Mouse (Mus musculus): ENCODE results near the gene Abracl. TPM values are rescaled to one million over a fixed set of nuclear protein-coding genes. Genes with fewer than 3 reads are reported as not detected.

Gene Abracl
- polyA plus RNA-seq, 1 experiment = 65.7 TPM

DNA sequence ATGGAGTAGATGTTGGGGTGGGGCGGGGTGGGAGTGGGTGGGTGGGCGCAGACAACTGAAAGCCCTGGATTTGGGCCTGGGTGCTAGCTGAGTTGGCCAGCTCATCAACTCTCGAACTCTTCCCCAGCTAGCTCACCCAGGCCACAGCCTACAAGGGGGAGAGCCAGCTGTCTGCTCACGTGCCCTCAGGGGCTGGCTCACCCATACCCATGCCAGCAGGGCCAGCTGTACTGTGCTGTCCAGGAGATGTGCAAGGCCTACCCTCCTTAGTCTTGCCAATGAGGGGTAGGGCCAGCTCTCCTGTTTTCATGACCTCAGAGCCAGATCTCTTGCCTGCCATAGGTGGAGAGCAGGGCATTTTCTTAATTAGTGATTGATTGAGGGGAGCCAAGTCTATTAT lies 11.3 kb upstream of the Abracl start:
- Histone ChIP-seq H3K36me3 (ENCODE audit: control insufficient read depth, insufficient read depth) (no peaks in the 10 kb centered on the region), H3K79me2 (ENCODE audit: control insufficient read depth, insufficient read depth) (no peaks in the 10 kb centered on the region), H3K4me3 (no peak overlapping the region), H3ac (ENCODE audit: control insufficient read depth, insufficient read length) (no peak overlapping the region), H3K27me3 (ENCODE audit: control insufficient read depth, insufficient read depth, insufficient read length) (no peaks in the 10 kb centered on the region), H3K4me2 (ENCODE audit: low read depth) (no peak overlapping the region)
- TF ChIP-seq MAX (IDR thresholded peaks at IDR 0.05; ENCODE audit: low read depth) (no peak), POLR2AphosphoS2 (IDR thresholded peaks at IDR 0.05; ENCODE audit: insufficient read length, low read depth) (no peak), USF1 (IDR thresholded peaks at IDR 0.05; ENCODE audit: low read depth) (no peak), MYOG (IDR thresholded peaks at IDR 0.05; ENCODE audit: control insufficient read depth in 1 of 3, insufficient read depth in 1 of 3, insufficient read length in 2 of 3, low read depth in 2 of 3) (peak in 2 of 3 experiments; percentile 78 to 94), REST (IDR thresholded peaks at IDR 0.05; ENCODE audit: insufficient read depth, insufficient read length) (no peak), POLR2A (IDR thresholded peaks at IDR 0.05; ENCODE audit: insufficient read length, low read depth) (no peak), E2F4 (IDR thresholded peaks at IDR 0.05; ENCODE audit: insufficient read depth) (no peak), TCF3 (IDR thresholded peaks at IDR 0.05; ENCODE audit: insufficient read length, low read depth) (peak; percentile 35), TCF12 (IDR thresholded peaks at IDR 0.05; ENCODE audit: insufficient read depth, poor library complexity, severe bottlenecking) (peak; percentile 24), SRF (IDR thresholded peaks at IDR 0.05; ENCODE audit: control insufficient read depth, insufficient read length, low read depth) (no peak), CEBPB (IDR thresholded peaks at IDR 0.05; ENCODE audit: insufficient read depth, poor library complexity, severe bottlenecking) (no peak), MYOD1 (IDR thresholded peaks at IDR 0.05; ENCODE audit: control insufficient read depth in 1 of 3, insufficient read length in 2 of 3, low read depth in 2 of 3) (peak in 2 of 3 experiments; percentile 69 to 82)

DNA sequence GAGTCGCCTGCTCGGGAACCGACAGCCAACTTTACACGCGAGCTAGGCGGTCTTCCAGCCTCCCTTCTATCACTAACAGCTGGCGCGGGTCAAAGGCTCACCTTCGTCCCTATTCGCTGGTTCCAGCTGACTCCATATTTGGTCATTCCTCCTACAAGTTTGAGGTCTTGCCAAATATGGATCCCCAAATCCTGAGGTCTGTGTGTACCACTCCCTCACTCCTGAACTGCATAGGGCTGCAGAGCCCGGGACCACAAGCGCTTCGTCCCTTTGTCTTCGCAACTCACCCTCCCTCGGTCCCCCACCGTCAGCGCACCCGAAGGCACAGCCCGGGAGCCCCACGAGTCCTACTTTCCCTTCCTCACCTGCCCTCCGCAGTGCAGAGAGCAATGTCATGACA lies 776 bp downstream of the Abracl start:
- TF ChIP-seq MYOG (IDR thresholded peaks at IDR 0.05; ENCODE audit: control insufficient read depth in 1 of 3, insufficient read depth in 1 of 3, insufficient read length in 2 of 3, low read depth in 2 of 3) (peak; percentile 39 to 68 (median 53)), SRF (IDR thresholded peaks at IDR 0.05; ENCODE audit: control insufficient read depth, insufficient read length, low read depth) (peak; percentile 99), USF1 (IDR thresholded peaks at IDR 0.05; ENCODE audit: low read depth) (no peak), MYOD1 (IDR thresholded peaks at IDR 0.05; ENCODE audit: control insufficient read depth in 1 of 3, insufficient read length in 2 of 3, low read depth in 2 of 3) (peak in 1 of 3 experiments; percentile 43), TCF3 (IDR thresholded peaks at IDR 0.05; ENCODE audit: insufficient read length, low read depth) (no peak), POLR2AphosphoS2 (IDR thresholded peaks at IDR 0.05; ENCODE audit: insufficient read length, low read depth) (peak; percentile 56), MAX (IDR thresholded peaks at IDR 0.05; ENCODE audit: low read depth) (no peak), POLR2A (IDR thresholded peaks at IDR 0.05; ENCODE audit: insufficient read length, low read depth) (peak; percentile 58), E2F4 (IDR thresholded peaks at IDR 0.05; ENCODE audit: insufficient read depth) (no peak)
- Histone ChIP-seq H3K4me3 (peak overlapping the region; percentile 97), H3K79me2 (ENCODE audit: control insufficient read depth, insufficient read depth) (peaks cover 46% of the 10 kb centered on the region), H3ac (ENCODE audit: control insufficient read depth, insufficient read length) (peak overlapping the region; percentile 50), H3K4me2 (ENCODE audit: low read depth) (peak overlapping the region; percentile 94), H3K36me3 (ENCODE audit: control insufficient read depth, insufficient read depth) (peaks cover 6% of the 10 kb centered on the region), H3K27me3 (ENCODE audit: control insufficient read depth, insufficient read depth, insufficient read length) (no peaks in the 10 kb centered on the region)

DNA sequence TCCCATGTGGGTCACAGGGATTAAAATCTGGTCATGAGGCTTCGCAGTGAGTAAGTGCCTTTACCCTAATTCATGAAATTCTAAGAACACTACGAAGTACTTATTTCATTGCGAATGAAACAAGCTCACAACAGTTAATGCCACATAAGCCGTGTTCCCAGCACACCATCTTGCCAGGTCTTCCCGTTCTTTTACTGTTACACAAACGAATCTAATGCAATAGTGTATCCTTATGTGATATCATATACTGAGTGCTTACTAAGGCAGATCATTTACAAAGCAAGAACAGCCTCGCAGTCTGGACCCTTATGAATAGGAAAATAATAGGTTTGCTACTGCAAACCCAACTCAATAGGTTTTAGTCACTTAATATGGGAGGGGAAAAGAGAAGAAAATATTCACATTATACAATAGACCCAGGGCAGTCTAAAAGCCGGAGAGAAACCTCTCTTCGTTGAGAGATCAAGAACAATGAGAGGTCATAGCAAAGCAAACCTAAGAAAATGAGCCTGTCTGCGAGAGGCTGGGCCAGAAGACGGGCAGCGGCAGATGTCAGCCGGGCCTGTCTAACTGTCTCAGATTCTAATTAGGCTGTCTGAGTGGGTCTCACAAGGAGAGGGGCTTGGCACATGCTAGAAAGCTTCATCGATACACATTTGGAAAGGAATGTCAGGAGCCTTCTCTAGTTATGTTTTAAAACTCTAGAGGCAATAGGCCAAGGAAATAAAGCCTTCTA lies 1.3 kb downstream of the Abracl start:
- Histone ChIP-seq H3ac (ENCODE audit: control insufficient read depth, insufficient read length) (peak overlapping the region; percentile 50), H3K27me3 (ENCODE audit: control insufficient read depth, insufficient read depth, insufficient read length) (no peaks in the 10 kb centered on the region), H3K36me3 (ENCODE audit: control insufficient read depth, insufficient read depth) (peaks cover 11% of the 10 kb centered on the region), H3K4me2 (ENCODE audit: low read depth) (peak overlapping the region; percentile 94), H3K4me3 (peak overlapping the region; percentile 97), H3K79me2 (ENCODE audit: control insufficient read depth, insufficient read depth) (peaks cover 48% of the 10 kb centered on the region)
- TF ChIP-seq TCF3 (IDR thresholded peaks at IDR 0.05; ENCODE audit: insufficient read length, low read depth) = no peak
- no peak for TF ChIP-seq POLR2AphosphoS2 (IDR thresholded peaks at IDR 0.05; ENCODE audit: insufficient read length, low read depth)
- TF ChIP-seq MYOD1 (IDR thresholded peaks at IDR 0.05; ENCODE audit: control insufficient read depth in 1 of 3, insufficient read length in 2 of 3, low read depth in 2 of 3) = peak; percentile 63 to 94 (median 93)
- TF ChIP-seq TCF12 (IDR thresholded peaks at IDR 0.05; ENCODE audit: insufficient read depth, poor library complexity, severe bottlenecking) = no peak

DNA sequence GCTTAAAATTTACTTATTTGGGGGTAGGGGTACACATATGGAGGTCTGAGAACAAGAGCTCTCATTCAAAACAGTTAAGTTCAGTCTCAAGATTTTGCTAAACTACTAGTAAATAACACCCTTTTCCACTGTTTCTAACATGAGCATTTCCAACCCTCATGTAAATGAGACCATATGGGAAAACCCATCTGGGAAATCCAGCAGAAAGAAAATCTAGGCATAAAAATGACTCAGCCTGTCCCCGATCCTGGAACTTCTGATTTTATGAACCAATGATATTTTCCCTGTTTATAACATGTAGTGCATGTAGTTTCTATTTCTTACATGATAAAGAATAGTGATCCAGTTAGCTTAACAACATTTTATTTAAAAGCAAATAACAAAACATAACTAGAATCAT lies 2.2 kb downstream of the Abracl start:
- no peak for TF ChIP-seq TCF3 (IDR thresholded peaks at IDR 0.05; ENCODE audit: insufficient read length, low read depth)
- no peak for TF ChIP-seq E2F4 (IDR thresholded peaks at IDR 0.05; ENCODE audit: insufficient read depth)
- no peak for TF ChIP-seq MYOG (IDR thresholded peaks at IDR 0.05; ENCODE audit: control insufficient read depth in 1 of 3, insufficient read depth in 1 of 3, insufficient read length in 2 of 3, low read depth in 2 of 3)
- TF ChIP-seq USF1 (IDR thresholded peaks at IDR 0.05; ENCODE audit: low read depth) = no peak
- no peak for TF ChIP-seq CEBPB (IDR thresholded peaks at IDR 0.05; ENCODE audit: insufficient read depth, poor library complexity, severe bottlenecking)
- TF ChIP-seq SRF (IDR thresholded peaks at IDR 0.05; ENCODE audit: control insufficient read depth, insufficient read length, low read depth) = no peak
- no peak for TF ChIP-seq REST (IDR thresholded peaks at IDR 0.05; ENCODE audit: insufficient read depth, insufficient read length)
- no peak for TF ChIP-seq POLR2AphosphoS2 (IDR thresholded peaks at IDR 0.05; ENCODE audit: insufficient read length, low read depth)
- no peak for TF ChIP-seq MYOD1 (IDR thresholded peaks at IDR 0.05; ENCODE audit: control insufficient read depth in 1 of 3, insufficient read length in 2 of 3, low read depth in 2 of 3)
- TF ChIP-seq TCF12 (IDR thresholded peaks at IDR 0.05; ENCODE audit: insufficient read depth, poor library complexity, severe bottlenecking) = no peak
- Histone ChIP-seq H3K27me3 (ENCODE audit: control insufficient read depth, insufficient read depth, insufficient read length) (no peaks in the 10 kb centered on the region), H3K4me2 (ENCODE audit: low read depth) (peak overlapping the region; percentile 94), H3K36me3 (ENCODE audit: control insufficient read depth, insufficient read depth) (peaks cover 12% of the 10 kb centered on the region), H3K4me3 (peak overlapping the region; percentile 97), H3K79me2 (ENCODE audit: control insufficient read depth, insufficient read depth) (peaks cover 48% of the 10 kb centered on the region), H3ac (ENCODE audit: control insufficient read depth, insufficient read length) (no peak overlapping the region)
